Mouse (Mus musculus) hindbrain, embryonic 12.5 days (tissue): ENCODE data around the gene AC109138.7. TPM values are rescaled to one million over a fixed set of nuclear protein-coding genes. Genes with fewer than 3 reads are reported as not detected.

Experiments
- ATAC-seq: fragments of 200-750 bp; cut with Nextera tagmentation; 2 replicates; pipeline ENCODE4 v1.8.0; 2017; ENCODE audit warnings: moderate TSS enrichment; ENCODE audit not compliant: low FRiP score
- H3K27ac ChIP-seq: fragments of 300-500 bp; sonication (generic); 2 replicates; pipeline ENCODE4 v1.5.1; 2016; ENCODE audit warnings: mild to moderate bottlenecking
- H3K27me3 ChIP-seq: fragments of 300-500 bp; sonication (generic); 2 replicates; pipeline ENCODE4 v1.6.1; 2016; ENCODE audit warnings: mild to moderate bottlenecking
- H3K36me3 ChIP-seq: fragments of 300-500 bp; sonication (generic); 2 replicates; pipeline ENCODE4 v1.6.1; 2016; ENCODE audit warnings: mild to moderate bottlenecking
- H3K4me1 ChIP-seq: fragments of 300-500 bp; sonication (generic); 2 replicates; pipeline ENCODE4 v1.6.1; 2016
- H3K4me2 ChIP-seq: fragments of 300-500 bp; sonication (generic); replicated peaks from 2 replicates; pipeline ENCODE4 v1.6.1; 2016; ENCODE audit warnings: mild to moderate bottlenecking
- H3K4me3 ChIP-seq: fragments of 300-500 bp; sonication (generic); 2 replicates; pipeline ENCODE4 v1.5.1; 2016; ENCODE audit warnings: mild to moderate bottlenecking
- H3K9ac ChIP-seq: fragments of 300-500 bp; sonication (generic); 2 replicates; pipeline ENCODE4 v1.6.1; 2016; ENCODE audit warnings: mild to moderate bottlenecking, moderate library complexity
- H3K9me3 ChIP-seq: fragments of 300-500 bp; sonication (generic); replicated peaks from 2 replicates; pipeline ENCODE4 v1.6.1; 2016; ENCODE audit warnings: mild to moderate bottlenecking
- WGBS: fragments of 180-500 bp; shearing (Covaris S2); methylation state at CpG from one replicate; pipeline ENCODE4 v1.1.7; 2016; 5-methylcytosine and 5-hydroxymethylcytosine counted together
- polyA plus RNA-seq: library from polyadenylated mRNA; unstranded; fragments of >200 nt; fragmentation: Nextera tagmentation; extraction: Ambion mirVana; gene quantifications from 2 replicates; pipeline ENCODE4 v1.2.1, GENCODE M21; 2016

The AC109138.7 gene
- polyA plus RNA-seq, 1 experiment from 2014 or later: not detected

GRCm38 (mm10) chr19:4227446-4227845, 13.3 kb downstream of the AC109138.7 start:
- H3K27ac ChIP-seq: no peak overlapping the region
- H3K4me1 ChIP-seq: peaks cover 10% of the 10 kb centered on the region
- no peak for ATAC-seq
- 77% methylated on average over 5 of the region's 5 CpGs for WGBS
- H3K9me3 ChIP-seq: no peaks in the 10 kb centered on the region
- H3K36me3 ChIP-seq: no peaks in the 10 kb centered on the region
- H3K9ac ChIP-seq: no peak overlapping the region
- H3K4me2 ChIP-seq: no peak overlapping the region
- peaks cover 20% of the 10 kb centered on the region for H3K27me3 ChIP-seq
- no peak overlapping the region for H3K4me3 ChIP-seq

- 21% methylated on average over 8 of the region's 8 CpGs for WGBS
- Histone ChIP-seq H3K4me3 (no peak overlapping the region), H3K4me2 (no peak overlapping the region), H3K27ac (no peak overlapping the region), H3K4me1 (peaks cover 12% of the 10 kb centered on the region), H3K27me3 (peaks cover 20% of the 10 kb centered on the region), H3K9ac (no peak overlapping the region), H3K9me3 (no peaks in the 10 kb centered on the region), H3K36me3 (no peaks in the 10 kb centered on the region)
- ATAC-seq: no peak
Observed at GRCm38 (mm10) chr19:4227894-4228678, 13.9 kb downstream of the AC109138.7 start.

- H3K4me1 ChIP-seq: peaks cover 12% of the 10 kb centered on the region
- H3K9me3 ChIP-seq: no peaks in the 10 kb centered on the region
- no peak overlapping the region for H3K4me2 ChIP-seq
- peaks cover 20% of the 10 kb centered on the region for H3K27me3 ChIP-seq
- no peaks in the 10 kb centered on the region for H3K36me3 ChIP-seq
- no peak for ATAC-seq
- WGBS: 68% methylated on average over 4 of the region's 4 CpGs
- no peak overlapping the region for H3K27ac ChIP-seq
- H3K4me3 ChIP-seq: no peak overlapping the region
- H3K9ac ChIP-seq: no peak overlapping the region
Observed at GRCm38 (mm10) chr19:4228891-4229290, 14.7 kb downstream of the AC109138.7 start.

- Histone ChIP-seq H3K27me3 (peaks cover 20% of the 10 kb centered on the region), H3K9ac (peak overlapping the region; percentile 6; the same call in 1 of the 2 replicates), H3K36me3 (no peaks in the 10 kb centered on the region), H3K4me3 (no peak overlapping the region), H3K4me1 (peaks cover 12% of the 10 kb centered on the region), H3K9me3 (no peaks in the 10 kb centered on the region), H3K27ac (no peak overlapping the region), H3K4me2 (no peak overlapping the region)
- no peak for ATAC-seq
- WGBS: 50% methylated on average over 9 of the region's 9 CpGs
Observed at GRCm38 (mm10) chr19:4229451-4230076, 15.4 kb downstream of the AC109138.7 start.

GRCm38 (mm10) chr19:4230415-4230814, 16.3 kb downstream of the AC109138.7 start:
- H3K4me1 ChIP-seq: peaks cover 12% of the 10 kb centered on the region
- H3K27ac ChIP-seq: no peak overlapping the region
- 76% methylated on average over 8 of the region's 8 CpGs for WGBS
- no peak overlapping the region for H3K4me3 ChIP-seq
- no peaks in the 10 kb centered on the region for H3K9me3 ChIP-seq
- H3K9ac ChIP-seq: no peak overlapping the region
- H3K36me3 ChIP-seq: no peaks in the 10 kb centered on the region
- ATAC-seq: no peak
- no peak overlapping the region for H3K4me2 ChIP-seq
- peaks cover 20% of the 10 kb centered on the region for H3K27me3 ChIP-seq

GRCm38 (mm10) chr19:4231253-4232185, 17.4 kb downstream of the AC109138.7 start, which contains the start of gene Pold4:
Gene Pold4, plus strand, starts transcription at chr19:4231899.
- peak within 1 kb of the TSS; percentile 52 for H3K4me3 ChIP-seq
- peak within 1 kb of the TSS; percentile 82 for H3K9ac ChIP-seq
- 12% methylated on average over 26 of the region's 26 CpGs for WGBS
- peak within 1 kb of the TSS; percentile 69 for H3K27ac ChIP-seq
- H3K4me2 ChIP-seq: peak within 1 kb of the TSS; percentile 89
- H3K36me3 ChIP-seq: no peaks in the 10 kb centered on the region
- ATAC-seq: peak; percentile 90
- peaks cover 12% of the 10 kb centered on the region for H3K4me1 ChIP-seq
- H3K9me3 ChIP-seq: no peaks in the 10 kb centered on the region
- H3K27me3 ChIP-seq: peaks cover 20% of the 10 kb centered on the region

- peak; percentile 26 for ATAC-seq
- Histone ChIP-seq H3K9ac (peak overlapping the region; percentile 82), H3K4me1 (peaks cover 12% of the 10 kb centered on the region), H3K4me3 (peak overlapping the region; percentile 52), H3K9me3 (no peaks in the 10 kb centered on the region), H3K27ac (peak overlapping the region; percentile 69), H3K4me2 (peak overlapping the region; percentile 89), H3K27me3 (peaks cover 20% of the 10 kb centered on the region), H3K36me3 (no peaks in the 10 kb centered on the region)
- 58% methylated on average over 2 of the region's 2 CpGs for WGBS
Observed at GRCm38 (mm10) chr19:4232186-4232572, 18.0 kb downstream of the AC109138.7 start.

GRCm38 (mm10) chr19:4232651-4233050, 18.5 kb downstream of the AC109138.7 start:
- H3K9me3 ChIP-seq: no peaks in the 10 kb centered on the region
- H3K27me3 ChIP-seq: peaks cover 20% of the 10 kb centered on the region
- 76% methylated on average over 7 of the region's 7 CpGs for WGBS
- H3K27ac ChIP-seq: no peak overlapping the region
- H3K36me3 ChIP-seq: no peaks in the 10 kb centered on the region
- H3K4me2 ChIP-seq: peak overlapping the region; percentile 89
- ATAC-seq: no peak
- H3K4me1 ChIP-seq: peaks cover 12% of the 10 kb centered on the region
- H3K9ac ChIP-seq: peak overlapping the region; percentile 82
- H3K4me3 ChIP-seq: no peak overlapping the region

GRCm38 (mm10) chr19:4234548-4234947, 20.4 kb downstream of the AC109138.7 start:
- Histone ChIP-seq H3K4me3 (no peak overlapping the region), H3K36me3 (no peaks in the 10 kb centered on the region), H3K9me3 (no peaks in the 10 kb centered on the region), H3K4me1 (peaks cover 12% of the 10 kb centered on the region), H3K27me3 (peaks cover 8% of the 10 kb centered on the region), H3K9ac (no peak overlapping the region), H3K27ac (no peak overlapping the region), H3K4me2 (no peak overlapping the region)
- no peak for ATAC-seq
- WGBS: 77% methylated on average over 4 of the region's 4 CpGs

- 67% methylated on average over 8 of the region's 8 CpGs for WGBS
- no peak overlapping the region for H3K4me2 ChIP-seq
- H3K4me3 ChIP-seq: no peak overlapping the region
- no peak overlapping the region for H3K9ac ChIP-seq
- H3K4me1 ChIP-seq: no peaks in the 10 kb centered on the region
- H3K9me3 ChIP-seq: no peaks in the 10 kb centered on the region
- no peaks in the 10 kb centered on the region for H3K36me3 ChIP-seq
- no peak overlapping the region for H3K27ac ChIP-seq
- no peak for ATAC-seq
- no peaks in the 10 kb centered on the region for H3K27me3 ChIP-seq
Observed at GRCm38 (mm10) chr19:4240247-4240668, 26.1 kb downstream of the AC109138.7 start.

- H3K9me3 ChIP-seq: no peaks in the 10 kb centered on the region
- WGBS: 71% methylated on average over 3 of the region's 3 CpGs
- no peak for ATAC-seq
- no peak overlapping the region for H3K4me3 ChIP-seq
- no peak overlapping the region for H3K27ac ChIP-seq
- H3K9ac ChIP-seq: no peak overlapping the region
- no peak overlapping the region for H3K4me2 ChIP-seq
- no peaks in the 10 kb centered on the region for H3K4me1 ChIP-seq
- H3K27me3 ChIP-seq: no peaks in the 10 kb centered on the region
- H3K36me3 ChIP-seq: no peaks in the 10 kb centered on the region
Observed at GRCm38 (mm10) chr19:4242416-4242815, 28.3 kb downstream of the AC109138.7 start.

GRCm38 (mm10) chr19:4244775-4245174, 30.6 kb downstream of the AC109138.7 start:
- no peaks in the 10 kb centered on the region for H3K36me3 ChIP-seq
- no peaks in the 10 kb centered on the region for H3K9me3 ChIP-seq
- 86% methylated on average over 6 of the region's 6 CpGs for WGBS
- H3K9ac ChIP-seq: no peak overlapping the region
- H3K4me3 ChIP-seq: no peak overlapping the region
- H3K27me3 ChIP-seq: no peaks in the 10 kb centered on the region
- no peaks in the 10 kb centered on the region for H3K4me1 ChIP-seq
- no peak for ATAC-seq
- H3K27ac ChIP-seq: no peak overlapping the region
- no peak overlapping the region for H3K4me2 ChIP-seq
